Comparison of ENCODE assay signal across 9 mouse cellular contexts in the genomic region with DNA sequence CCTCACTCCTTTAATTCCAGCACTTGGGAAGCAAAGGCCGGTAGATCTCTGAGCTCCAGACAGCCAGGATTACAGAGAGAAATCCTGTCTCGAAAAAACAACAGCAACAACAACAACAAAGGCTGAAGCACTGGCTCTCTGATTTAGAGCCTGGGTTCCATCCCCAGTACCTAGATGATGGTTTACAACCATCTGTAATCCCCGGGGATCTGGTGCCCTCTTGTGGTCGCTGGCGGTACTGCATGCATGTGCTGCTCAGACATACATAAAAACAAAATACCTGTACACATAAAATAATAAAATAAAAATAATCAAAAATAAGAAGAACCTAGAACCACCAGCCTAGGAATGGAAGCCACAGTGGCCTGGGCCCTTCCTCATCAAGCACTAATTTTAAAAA. TPM values are rescaled to one million over a fixed set of nuclear protein-coding genes. Genes with fewer than 3 reads are reported as not detected.
A peak's percentile ranks its signal among the peaks of the same experiment; 100 is the strongest.
DNase-seq lines count a peak whose midpoint lies in the region; ATAC-seq lines count a peak whose summit lies in the region.
"Had no signal": no experiment of that assay in that cellular context is flagged by ENCODE, and none has a peak within 500 bp of the region (broad histone marks: within the 10 kb centered on the region; RNA-seq: fewer than 3 reads in every experiment).

No protein-coding gene starts in this region.

- H3K27me3 ChIP-seq in intestine, embryonic 14.5 days (replicated peaks; ENCODE audit: control insufficient read depth, insufficient read depth, low read length): no peaks in the 10 kb centered on the region
- H3K27me3 ChIP-seq in intestine, embryonic 15.5 days (replicated peaks): no peaks in the 10 kb centered on the region
- no peaks in the 10 kb centered on the region for H3K27me3 ChIP-seq in embryonic facial prominence, embryonic 11.5 days (ENCODE audit: control insufficient read depth, insufficient read depth, low read length)
- no peaks in the 10 kb centered on the region for H3K27me3 ChIP-seq in limb, embryonic 11.5 days (ENCODE audit: control insufficient read depth, insufficient read depth, low read length)

- no peak for ATAC-seq in intestine, embryonic 14.5 days (replicated peaks; ENCODE audit: low FRiP score, low TSS enrichment, low read depth)
- no peak for ATAC-seq in intestine, embryonic 15.5 days
- ATAC-seq in embryonic facial prominence, embryonic 11.5 days (replicated peaks; ENCODE audit: insufficient number of reproducible peaks, low FRiP score, low TSS enrichment, low read depth): no peak
- ATAC-seq in limb, embryonic 11.5 days (ENCODE audit: insufficient number of reproducible peaks, low FRiP score, low TSS enrichment, low read depth): no peak
- ATAC-seq in inflammation-experienced regulatory T-cells, adult 6 months: no peak

- DNase-seq in intestine, embryonic 14.5 days (ENCODE audit: low spot score): peak; percentile 96
- DNase-seq in CD8-positive naive resting alpha-beta T cell, adult 2 months (ENCODE audit: low read depth in 2 of 2, low spot score in 2 of 2): peak; percentile 71 to 74
- peak; percentile 85 for DNase-seq in ZHBTc4 (ENCODE audit: low read depth, low spot score)
- peak; percentile 73 for DNase-seq in embryonic facial prominence, embryonic 11.5 days (ENCODE audit: low spot score)
- peak; percentile 90 for DNase-seq in limb, embryonic 11.5 days (ENCODE audit: low spot score)
- DNase-seq in retina, postnatal 1 day: peak; percentile 70

- H3K9ac ChIP-seq in intestine, embryonic 14.5 days (ENCODE audit: low read length): no peak overlapping the region
- H3K9ac ChIP-seq in intestine, embryonic 15.5 days: no peak overlapping the region
- H3K9ac ChIP-seq in embryonic facial prominence, embryonic 11.5 days (replicated peaks; ENCODE audit: low read length): no peak overlapping the region
- no peak overlapping the region for H3K9ac ChIP-seq in limb, embryonic 11.5 days (ENCODE audit: low read length)

- H3K4me2 ChIP-seq in intestine, embryonic 14.5 days (ENCODE audit: low read length): no peak overlapping the region
- no peak overlapping the region for H3K4me2 ChIP-seq in intestine, embryonic 15.5 days (replicated peaks)
- H3K4me2 ChIP-seq in embryonic facial prominence, embryonic 11.5 days (ENCODE audit: low read depth, low read length): no peak overlapping the region
- no peak overlapping the region for H3K4me2 ChIP-seq in limb, embryonic 11.5 days (ENCODE audit: low read depth, severe bottlenecking)

- no peak overlapping the region for H3K4me3 ChIP-seq in intestine, embryonic 14.5 days (ENCODE audit: low read depth, low read length)
- H3K4me3 ChIP-seq in intestine, embryonic 15.5 days (replicated peaks): no peak overlapping the region
- H3K4me3 ChIP-seq in embryonic facial prominence, embryonic 11.5 days (ENCODE audit: low read depth, low read length): no peak overlapping the region
- no peak overlapping the region for H3K4me3 ChIP-seq in limb, embryonic 11.5 days (ENCODE audit: low read depth, low read length)

- 14% methylated on average over 5 of the region's 5 CpGs for WGBS in intestine, embryonic 14.5 days
- 8% methylated on average over 5 of the region's 5 CpGs for WGBS in intestine, embryonic 15.5 days
- WGBS in embryonic facial prominence, embryonic 11.5 days: 10% methylated on average over 5 of the region's 5 CpGs
- 9% methylated on average over 5 of the region's 5 CpGs for WGBS in limb, embryonic 11.5 days

- no peak overlapping the region for H3K27ac ChIP-seq in intestine, embryonic 14.5 days (ENCODE audit: low read depth)
- no peak overlapping the region for H3K27ac ChIP-seq in intestine, embryonic 15.5 days
- no peak overlapping the region for H3K27ac ChIP-seq in embryonic facial prominence, embryonic 11.5 days (replicated peaks; ENCODE audit: low read depth, low read length)
- no peak overlapping the region for H3K27ac ChIP-seq in limb, embryonic 11.5 days (replicated peaks; ENCODE audit: low read depth, low read length)

- H3K4me1 ChIP-seq in intestine, embryonic 14.5 days (replicated peaks; ENCODE audit: control insufficient read depth, insufficient read depth, low read length): no peaks in the 10 kb centered on the region
- no peaks in the 10 kb centered on the region for H3K4me1 ChIP-seq in intestine, embryonic 15.5 days (replicated peaks)
- no peaks in the 10 kb centered on the region for H3K4me1 ChIP-seq in embryonic facial prominence, embryonic 11.5 days (ENCODE audit: control insufficient read depth, insufficient read depth, low read length)
- no peaks in the 10 kb centered on the region for H3K4me1 ChIP-seq in limb, embryonic 11.5 days (ENCODE audit: control insufficient read depth, insufficient read depth, low read length)

- no peaks in the 10 kb centered on the region for H3K36me3 ChIP-seq in intestine, embryonic 14.5 days (ENCODE audit: control insufficient read depth, insufficient read depth, low read length)
- no peaks in the 10 kb centered on the region for H3K36me3 ChIP-seq in intestine, embryonic 15.5 days
- H3K36me3 ChIP-seq in embryonic facial prominence, embryonic 11.5 days (replicated peaks; ENCODE audit: control insufficient read depth, insufficient read depth, low read depth, low read length): no peaks in the 10 kb centered on the region
- H3K36me3 ChIP-seq in limb, embryonic 11.5 days (ENCODE audit: control insufficient read depth, insufficient read depth, low read length): no peaks in the 10 kb centered on the region

- no peaks in the 10 kb centered on the region for H3K9me3 ChIP-seq in intestine, embryonic 14.5 days (ENCODE audit: control insufficient read depth, low read length)
- no peaks in the 10 kb centered on the region for H3K9me3 ChIP-seq in intestine, embryonic 15.5 days
- H3K9me3 ChIP-seq in embryonic facial prominence, embryonic 11.5 days (replicated peaks; ENCODE audit: control insufficient read depth, low read length): no peaks in the 10 kb centered on the region
- no peaks in the 10 kb centered on the region for H3K9me3 ChIP-seq in limb, embryonic 11.5 days (ENCODE audit: control insufficient read depth, low read length)

RNA-seq across cellular contexts. Expression of a gene that starts 19.4 kb away (rescaled TPM):
- polyA plus RNA-seq in intestine, embryonic 14.5 days (2014; fragmentation: Nextera tagmentation; extraction: Ambion mirVana): 1,995 and 2,009 TPM in 2 replicates
- 1,793 and 1,952 TPM in 2 replicates for polyA plus RNA-seq in intestine, embryonic 15.5 days (2015; fragmentation: Nextera tagmentation; extraction: Ambion mirVana)
- polyA plus RNA-seq in embryonic facial prominence, embryonic 11.5 days (2014; fragmentation: Nextera tagmentation; extraction: Ambion mirVana): 1,683 and 1,757 TPM in 2 replicates
- polyA plus RNA-seq in limb, embryonic 11.5 days (2014; fragmentation: Nextera tagmentation; extraction: Ambion mirVana): 1,608 and 1,642 TPM in 2 replicates
- polyA plus RNA-seq in inflammation-experienced regulatory T-cells, adult 6 months (2017; shearing (Covaris generic)): 1,000 to 10,000 TPM; 1,938 to 3,125 (median 2,500) TPM

RNA-seq across cellular contexts. Expression of a gene that starts 30.6 kb away (rescaled TPM):
- not detected in 2 replicates for polyA plus RNA-seq in intestine, embryonic 14.5 days (2014; fragmentation: Nextera tagmentation; extraction: Ambion mirVana)
- not detected in 2 replicates for polyA plus RNA-seq in intestine, embryonic 15.5 days (2015; fragmentation: Nextera tagmentation; extraction: Ambion mirVana)
- polyA plus RNA-seq in embryonic facial prominence, embryonic 11.5 days (2014; fragmentation: Nextera tagmentation; extraction: Ambion mirVana): not detected in 2 replicates
- polyA plus RNA-seq in limb, embryonic 11.5 days (2014; fragmentation: Nextera tagmentation; extraction: Ambion mirVana): 0.09 and 0.26 TPM in 2 replicates
- not detected for polyA plus RNA-seq in inflammation-experienced regulatory T-cells, adult 6 months (2017; shearing (Covaris generic))
- polyA plus RNA-seq: lung, embryonic 16.5 days had no signal

RNA-seq across cellular contexts. Expression of a gene that starts 33.9 kb away (rescaled TPM):
- 3.2 TPM in 1 of 2 replicates, not detected in the other for polyA plus RNA-seq in intestine, embryonic 14.5 days (2014; fragmentation: Nextera tagmentation; extraction: Ambion mirVana)
- polyA plus RNA-seq in intestine, embryonic 15.5 days (2015; fragmentation: Nextera tagmentation; extraction: Ambion mirVana): 2.1 and 2.4 TPM in 2 replicates
- not detected in 2 replicates for polyA plus RNA-seq in embryonic facial prominence, embryonic 11.5 days (2014; fragmentation: Nextera tagmentation; extraction: Ambion mirVana)
- polyA plus RNA-seq in limb, embryonic 11.5 days (2014; fragmentation: Nextera tagmentation; extraction: Ambion mirVana): not detected in 2 replicates
- not detected for polyA plus RNA-seq in inflammation-experienced regulatory T-cells, adult 6 months (2017; shearing (Covaris generic))
- polyA plus RNA-seq: lung, embryonic 16.5 days had no signal

RNA-seq across cellular contexts. Expression of a gene that starts 39.5 kb away (rescaled TPM):
- polyA plus RNA-seq in intestine, embryonic 14.5 days (2014; fragmentation: Nextera tagmentation; extraction: Ambion mirVana): 8.7 and 9.9 TPM in 2 replicates
- 11.6 and 12.7 TPM in 2 replicates for polyA plus RNA-seq in intestine, embryonic 15.5 days (2015; fragmentation: Nextera tagmentation; extraction: Ambion mirVana)
- 1.3 and 1.8 TPM in 2 replicates for polyA plus RNA-seq in embryonic facial prominence, embryonic 11.5 days (2014; fragmentation: Nextera tagmentation; extraction: Ambion mirVana)
- polyA plus RNA-seq in limb, embryonic 11.5 days (2014; fragmentation: Nextera tagmentation; extraction: Ambion mirVana): 11.2 and 11.6 TPM in 2 replicates
- polyA plus RNA-seq in inflammation-experienced regulatory T-cells, adult 6 months (2017; shearing (Covaris generic)): 1 to 10 TPM; 1.8 to 4.5 (median 2.1) TPM

RNA-seq across cellular contexts. Expression of a gene that starts 51.6 kb away (rescaled TPM):
- not detected in 2 replicates for polyA plus RNA-seq in intestine, embryonic 14.5 days (2014; fragmentation: Nextera tagmentation; extraction: Ambion mirVana)
- not detected in 2 replicates for polyA plus RNA-seq in intestine, embryonic 15.5 days (2015; fragmentation: Nextera tagmentation; extraction: Ambion mirVana)
- polyA plus RNA-seq in embryonic facial prominence, embryonic 11.5 days (2014; fragmentation: Nextera tagmentation; extraction: Ambion mirVana): not detected in 2 replicates
- not detected in 2 replicates for polyA plus RNA-seq in limb, embryonic 11.5 days (2014; fragmentation: Nextera tagmentation; extraction: Ambion mirVana)
- polyA plus RNA-seq in inflammation-experienced regulatory T-cells, adult 6 months (2017; shearing (Covaris generic)): not detected
- polyA plus RNA-seq: lung, embryonic 16.5 days had no signal
